Mouse (Mus musculus): ENCODE measurements around the gene Dis3l. TPM values are rescaled to one million over a fixed set of nuclear protein-coding genes. Genes with fewer than 3 reads are reported as not detected.

The Dis3l gene
- total and polyA plus RNA-seq, 2 experiments: 7.7 to 10.8 TPM

- H3K4me3 ChIP-seq (ENCODE audit: insufficient read depth, low read depth, low read length): no peak overlapping the region
- no peaks in the 10 kb centered on the region for H3K27me3 ChIP-seq (ENCODE audit: control insufficient read depth, insufficient read depth, low read length)
- 74% methylated on average over 8 of the region's 8 CpGs for WGBS
- no peaks in the 10 kb centered on the region for H3K79me2 ChIP-seq (ENCODE audit: control insufficient read depth, insufficient read depth, low read length)
- no peak for TF ChIP-seq CTCF (IDR thresholded peaks at IDR 0.05; ENCODE audit: low read depth, low read length)
- no peak for TF ChIP-seq POLR2A (IDR thresholded peaks at IDR 0.05; ENCODE audit: extremely low read depth, insufficient read depth, low read length)
- H3K9ac ChIP-seq (ENCODE audit: low read depth, low read length): no peak overlapping the region
- H3K36me3 ChIP-seq (ENCODE audit: control insufficient read depth, insufficient read depth, low read length): peaks cover 7% of the 10 kb centered on the region; the same call in 1 of the 2 replicates
- H3K27ac ChIP-seq (replicated peaks; ENCODE audit: insufficient read depth, low read depth, low read length): no peak overlapping the region
- DNase-seq (ENCODE audit: extremely low read depth, low read depth, low spot score): no peak
- peaks cover 5% of the 10 kb centered on the region for H3K4me1 ChIP-seq (ENCODE audit: control insufficient read depth, insufficient read depth, low read length)
These were observed 1.7 kb downstream of the Dis3l start for GRCm38 (mm10) chr9:64339361-64339760.

GRCm38 (mm10) chr9:64335825-64336224 lies 5.3 kb downstream of the Dis3l start:
- Histone ChIP-seq H3K27ac (replicated peaks; ENCODE audit: insufficient read depth, low read depth, low read length) (no peak overlapping the region), H3K27me3 (ENCODE audit: control insufficient read depth, insufficient read depth, low read length) (no peaks in the 10 kb centered on the region), H3K4me1 (ENCODE audit: control insufficient read depth, insufficient read depth, low read length) (peaks cover 5% of the 10 kb centered on the region), H3K36me3 (ENCODE audit: control insufficient read depth, insufficient read depth, low read length) (peaks cover 8% of the 10 kb centered on the region; the same call in 1 of the 2 replicates), H3K9ac (ENCODE audit: low read depth, low read length) (no peak overlapping the region), H3K4me3 (ENCODE audit: insufficient read depth, low read depth, low read length) (no peak overlapping the region), H3K79me2 (ENCODE audit: control insufficient read depth, insufficient read depth, low read length) (no peaks in the 10 kb centered on the region; the same call in 1 of the 2 replicates)
- 93% methylated on average over 6 of the region's 6 CpGs for WGBS
- DNase-seq (ENCODE audit: extremely low read depth, low read depth, low spot score): no peak
- TF ChIP-seq POLR2A (IDR thresholded peaks at IDR 0.05; ENCODE audit: extremely low read depth, insufficient read depth, low read length) (no peak), CTCF (IDR thresholded peaks at IDR 0.05; ENCODE audit: low read depth, low read length) (no peak)

GRCm38 (mm10) chr9:64323976-64324375 lies 17.1 kb downstream of the Dis3l start:
- H3K36me3 ChIP-seq (ENCODE audit: control insufficient read depth, insufficient read depth, low read length): peaks cover 19% of the 10 kb centered on the region
- TF ChIP-seq CTCF (IDR thresholded peaks at IDR 0.05; ENCODE audit: low read depth, low read length) (no peak), POLR2A (IDR thresholded peaks at IDR 0.05; ENCODE audit: extremely low read depth, insufficient read depth, low read length) (no peak)

GRCm38 (mm10) chr9:64316986-64317385 lies 24.1 kb downstream of the Dis3l start:
- Histone ChIP-seq H3K27ac (replicated peaks; ENCODE audit: insufficient read depth, low read depth, low read length) (no peak overlapping the region), H3K27me3 (ENCODE audit: control insufficient read depth, insufficient read depth, low read length) (no peaks in the 10 kb centered on the region), H3K4me1 (ENCODE audit: control insufficient read depth, insufficient read depth, low read length) (no peaks in the 10 kb centered on the region), H3K4me3 (ENCODE audit: insufficient read depth, low read depth, low read length) (no peak overlapping the region), H3K9ac (ENCODE audit: low read depth, low read length) (no peak overlapping the region), H3K36me3 (ENCODE audit: control insufficient read depth, insufficient read depth, low read length) (peaks cover 34% of the 10 kb centered on the region), H3K79me2 (ENCODE audit: control insufficient read depth, insufficient read depth, low read length) (no peaks in the 10 kb centered on the region)
- TF ChIP-seq POLR2A (IDR thresholded peaks at IDR 0.05; ENCODE audit: extremely low read depth, insufficient read depth, low read length): no peak
- TF ChIP-seq CTCF (IDR thresholded peaks at IDR 0.05; ENCODE audit: low read depth, low read length): no peak
- DNase-seq (ENCODE audit: extremely low read depth, low read depth, low spot score): no peak
- WGBS: 99% methylated on average over 5 of the region's 5 CpGs

More at GRCm38 (mm10) chr9:64323976-64324375, 17.1 kb downstream of the Dis3l start:
- H3K4me1 ChIP-seq (ENCODE audit: control insufficient read depth, insufficient read depth, low read length): no peaks in the 10 kb centered on the region
- WGBS: 97% methylated on average over 7 of the region's 7 CpGs
- no peaks in the 10 kb centered on the region for H3K27me3 ChIP-seq (ENCODE audit: control insufficient read depth, insufficient read depth, low read length)
- H3K79me2 ChIP-seq (ENCODE audit: control insufficient read depth, insufficient read depth, low read length): no peaks in the 10 kb centered on the region
- DNase-seq (ENCODE audit: extremely low read depth, low read depth, low spot score): no peak
- no peak overlapping the region for H3K27ac ChIP-seq (replicated peaks; ENCODE audit: insufficient read depth, low read depth, low read length)
- H3K9ac ChIP-seq (ENCODE audit: low read depth, low read length): no peak overlapping the region
- no peak overlapping the region for H3K4me3 ChIP-seq (ENCODE audit: insufficient read depth, low read depth, low read length)

GRCm38 (mm10) chr9:64314696-64315095 lies 26.4 kb downstream of the Dis3l start:
- H3K36me3 ChIP-seq (ENCODE audit: control insufficient read depth, insufficient read depth, low read length): peaks cover 37% of the 10 kb centered on the region
- TF ChIP-seq POLR2A (IDR thresholded peaks at IDR 0.05; ENCODE audit: extremely low read depth, insufficient read depth, low read length): no peak
- TF ChIP-seq CTCF (IDR thresholded peaks at IDR 0.05; ENCODE audit: low read depth, low read length): no peak
- no peaks in the 10 kb centered on the region for H3K79me2 ChIP-seq (ENCODE audit: control insufficient read depth, insufficient read depth, low read length)
- 94% methylated on average over 6 of the region's 6 CpGs for WGBS
- H3K27ac ChIP-seq (replicated peaks; ENCODE audit: insufficient read depth, low read depth, low read length): no peak overlapping the region
- H3K4me1 ChIP-seq (ENCODE audit: control insufficient read depth, insufficient read depth, low read length): no peaks in the 10 kb centered on the region
- H3K4me3 ChIP-seq (ENCODE audit: insufficient read depth, low read depth, low read length): no peak overlapping the region
- no peak for DNase-seq (ENCODE audit: extremely low read depth, low read depth, low spot score)
- H3K9ac ChIP-seq (ENCODE audit: low read depth, low read length): no peak overlapping the region
- no peaks in the 10 kb centered on the region for H3K27me3 ChIP-seq (ENCODE audit: control insufficient read depth, insufficient read depth, low read length)

GRCm38 (mm10) chr9:64312128-64312527 lies 29.0 kb downstream of the Dis3l start:
- DNase-seq (ENCODE audit: extremely low read depth, low read depth, low spot score): peak; percentile 5
- Histone ChIP-seq H3K27me3 (ENCODE audit: control insufficient read depth, insufficient read depth, low read length) (no peaks in the 10 kb centered on the region), H3K36me3 (ENCODE audit: control insufficient read depth, insufficient read depth, low read length) (peaks cover 38% of the 10 kb centered on the region), H3K4me1 (ENCODE audit: control insufficient read depth, insufficient read depth, low read length) (no peaks in the 10 kb centered on the region), H3K9ac (ENCODE audit: low read depth, low read length) (no peak overlapping the region), H3K79me2 (ENCODE audit: control insufficient read depth, insufficient read depth, low read length) (no peaks in the 10 kb centered on the region), H3K27ac (replicated peaks; ENCODE audit: insufficient read depth, low read depth, low read length) (no peak overlapping the region), H3K4me3 (ENCODE audit: insufficient read depth, low read depth, low read length) (no peak overlapping the region)
- no peak for TF ChIP-seq POLR2A (IDR thresholded peaks at IDR 0.05; ENCODE audit: extremely low read depth, insufficient read depth, low read length)
- peak; percentile 36; the same call in 1 of the 2 replicates for TF ChIP-seq CTCF (IDR thresholded peaks at IDR 0.05; ENCODE audit: low read depth, low read length)
- WGBS: 68% methylated on average over 1 of the region's 1 CpGs
